In the genomic region with DNA sequence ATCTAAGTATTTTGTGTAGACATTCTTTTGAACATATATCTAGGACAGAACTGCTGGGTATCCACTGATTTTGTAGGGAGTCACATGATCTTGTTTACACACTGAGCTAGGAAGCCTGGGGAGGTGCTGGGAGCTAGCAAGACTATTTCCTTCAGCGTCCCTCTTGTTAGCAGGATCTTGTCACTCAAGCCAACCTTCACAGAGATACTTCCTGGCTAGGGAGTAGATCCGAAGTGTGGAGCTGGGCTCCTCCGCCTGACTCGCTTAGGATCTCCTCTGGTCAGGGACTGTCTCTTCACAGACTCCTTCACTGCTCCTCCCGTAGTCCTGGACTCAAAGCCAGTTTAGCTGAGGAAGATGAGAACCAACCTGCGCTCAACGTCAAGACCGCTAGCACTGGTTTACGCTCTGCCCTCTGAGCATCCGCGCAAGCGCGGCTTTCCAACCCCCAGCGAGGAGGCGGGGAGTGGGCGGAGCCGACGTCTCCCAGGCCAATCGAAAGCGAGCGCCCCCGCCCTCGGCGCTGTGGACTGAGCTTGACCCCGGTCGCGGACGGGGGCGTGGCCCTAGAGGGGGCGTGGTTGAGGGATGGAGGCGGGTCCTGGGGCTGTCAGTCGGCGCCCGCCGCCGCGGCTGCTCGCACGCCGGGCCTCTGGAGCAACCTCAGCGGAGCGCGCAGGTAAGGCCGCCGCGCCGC, we compare ENCODE assay signal across 7 mouse cellular contexts. TPM values are rescaled to one million over a fixed set of nuclear protein-coding genes. Genes with fewer than 3 reads are reported as not detected.
DNase-seq lines count a peak whose midpoint lies in the region; ATAC-seq and TF ChIP-seq lines count a peak whose summit lies in the region.

A gene (plus strand): TSS at position 601 of the 697 bp plus-strand sequence.

- peak within 1 kb of the TSS; percentile 72 for H3K9ac ChIP-seq in embryonic facial prominence, embryonic 14.5 days (ENCODE audit: low read depth, low read length)
- H3K9ac ChIP-seq in midbrain, embryonic 12.5 days (replicated peaks), result peak within 1 kb of the TSS; percentile 66

- H3K4me2 ChIP-seq in embryonic facial prominence, embryonic 14.5 days (ENCODE audit: low read depth, low read length), result peak within 1 kb of the TSS; percentile 100
- H3K4me2 ChIP-seq in midbrain, embryonic 12.5 days (replicated peaks), result peak within 1 kb of the TSS; percentile 100

- peak within 1 kb of the TSS; percentile 64 for H3K4me3 ChIP-seq in bone marrow, adult 2 months (replicated peaks; ENCODE audit: control insufficient read depth, low read depth, low read length)
- H3K4me3 ChIP-seq in embryonic facial prominence, embryonic 14.5 days (ENCODE audit: low read depth, low read length), result peak within 1 kb of the TSS; percentile 75
- peak within 1 kb of the TSS; percentile 71 for H3K4me3 ChIP-seq in limb, embryonic 10.5 days
- H3K4me3 ChIP-seq in midbrain, embryonic 12.5 days, result peak within 1 kb of the TSS; percentile 79

- H3K36me3 ChIP-seq in embryonic facial prominence, embryonic 14.5 days (ENCODE audit: control insufficient read depth, insufficient read depth, low read length), result no peaks in the 10 kb centered on the region
- H3K36me3 ChIP-seq in limb, embryonic 10.5 days, result no peaks in the 10 kb centered on the region
- H3K36me3 ChIP-seq in midbrain, embryonic 12.5 days, result no peaks in the 10 kb centered on the region

- peaks cover under 1% of the 10 kb centered on the region; the same call in 1 of the 2 replicates for H3K4me1 ChIP-seq in bone marrow, adult 2 months (ENCODE audit: control insufficient read depth, insufficient read depth, low read length)
- H3K4me1 ChIP-seq in embryonic facial prominence, embryonic 14.5 days (ENCODE audit: control insufficient read depth, insufficient read depth, low read length), result peaks cover 4% of the 10 kb centered on the region; the same call in 1 of the 2 replicates
- H3K4me1 ChIP-seq in limb, embryonic 10.5 days, result peaks cover 15% of the 10 kb centered on the region
- H3K4me1 ChIP-seq in midbrain, embryonic 12.5 days, result peaks cover 13% of the 10 kb centered on the region

- peak; percentile 51; the same call in 1 of the 2 replicates for TF ChIP-seq POLR2A in bone marrow, adult 2 months (IDR thresholded peaks at IDR 0.05; ENCODE audit: borderline replicate concordance, control insufficient read depth, low read depth, low read length)

- peaks cover 22% of the 10 kb centered on the region for H3K27me3 ChIP-seq in embryonic facial prominence, embryonic 14.5 days (replicated peaks; ENCODE audit: control insufficient read depth, insufficient read depth, low read length)
- peaks cover 33% of the 10 kb centered on the region for H3K27me3 ChIP-seq in limb, embryonic 10.5 days (ENCODE audit: low read depth, poor library complexity, severe bottlenecking)
- H3K27me3 ChIP-seq in midbrain, embryonic 12.5 days, result peaks cover 32% of the 10 kb centered on the region

- peak; percentile 98 for ATAC-seq in embryonic facial prominence, embryonic 14.5 days (ENCODE audit: low read depth)
- peak; percentile 99 for ATAC-seq in midbrain, embryonic 12.5 days (ENCODE audit: low FRiP score, low read depth)

- peak; percentile 98 for DNase-seq in embryonic facial prominence, embryonic 14.5 days (ENCODE audit: low spot score)
- DNase-seq in heart, adult 18-20 months, result peak; percentile 100
- DNase-seq in kidney, adult 18-20 months, result peak; percentile 100
- DNase-seq in limb, embryonic 10.5 days (ENCODE audit: low spot score), result peak; percentile 100
- DNase-seq in skeletal muscle tissue, adult 2 months (ENCODE audit: low read depth, low spot score), result peak; percentile 96

- under 1% methylated on average over 47 of the region's 47 CpGs for WGBS in bone marrow, adult 2 months
- under 1% methylated on average over 34 of the region's 47 CpGs for WGBS in embryonic facial prominence, embryonic 14.5 days
- under 1% methylated on average over 47 of the region's 47 CpGs for WGBS in limb, embryonic 10.5 days
- WGBS in midbrain, embryonic 12.5 days, result under 1% methylated on average over 47 of the region's 47 CpGs

- H3K27ac ChIP-seq in bone marrow, adult 2 months (ENCODE audit: control insufficient read depth, insufficient read depth, low read depth, low read length, poor library complexity), result peak within 1 kb of the TSS; percentile 39; the same call in 1 of the 2 replicates
- 0 out of 2 replicates have a peak within 1 kb of the TSS, but pooled peaks have one; percentile 5 for H3K27ac ChIP-seq in embryonic facial prominence, embryonic 14.5 days (replicated peaks; ENCODE audit: low read depth, low read length)
- peak within 1 kb of the TSS; percentile 27 for H3K27ac ChIP-seq in limb, embryonic 10.5 days
- peak within 1 kb of the TSS; percentile 72 for H3K27ac ChIP-seq in midbrain, embryonic 12.5 days (replicated peaks)

- no peak for TF ChIP-seq CTCF in bone marrow, adult 2 months (IDR thresholded peaks at IDR 0.05; ENCODE audit: control insufficient read depth, insufficient read depth, low read length)

- no peaks in the 10 kb centered on the region for H3K9me3 ChIP-seq in embryonic facial prominence, embryonic 14.5 days (ENCODE audit: control insufficient read depth, low read length)
- no peaks in the 10 kb centered on the region for H3K9me3 ChIP-seq in limb, embryonic 10.5 days (replicated peaks)
- no peaks in the 10 kb centered on the region for H3K9me3 ChIP-seq in midbrain, embryonic 12.5 days

RNA-seq across cellular contexts. Expression of the gene that starts here (rescaled TPM):
- 4.4 and 7.3 TPM in 2 replicates for polyA plus RNA-seq in bone marrow, adult 2 months (2011; ENCODE audit: insufficient read depth, insufficient read length, low replicate concordance, missing spikeins)
- polyA plus RNA-seq in embryonic facial prominence, embryonic 14.5 days (2014; fragmentation: Nextera tagmentation; extraction: Ambion mirVana), result 7.1 and 8.2 TPM in 2 replicates
- total RNA-seq in heart, adult 18-20 months (2021), result 1 to 10 TPM; 5.3 to 6.8 TPM
- 0.55 and 0.56 TPM in 2 replicates for polyA plus RNA-seq in limb, embryonic 10.5 days (2016; fragmentation: Nextera tagmentation; extraction: Ambion mirVana)
- 3.5 and 4.5 TPM in 2 replicates for polyA plus RNA-seq in midbrain, embryonic 12.5 days (2016; fragmentation: Nextera tagmentation; extraction: Ambion mirVana)

Comparison
In these comparisons a context has a peak if more than half of its experiments do, and no peak if none do; other contexts are left out.
1. Peak in every context shown above with its lines: DNase-seq, ATAC-seq, H3K4me3 ChIP-seq and H3K27ac ChIP-seq.
2. Peak in DNase-seq, H3K4me3 ChIP-seq and H3K27ac ChIP-seq in limb, embryonic 10.5 days; RNA of the gene not detected or under 1 TPM.
3. H3K27ac ChIP-seq: peak in every context shown above with its lines; median percentile 72 in midbrain, embryonic 12.5 days; 39 in bone marrow, adult 2 months; 27 in limb, embryonic 10.5 days; 5 in embryonic facial prominence, embryonic 14.5 days.